Mouse (Mus musculus) forebrain, embryonic 14.5 days (tissue): Measurements from ENCODE around the gene Mindy4. TPM values are rescaled to one million over a fixed set of nuclear protein-coding genes. Genes with fewer than 3 reads are reported as not detected.

Source experiments
- ATAC-seq: fragments of 200-750 bp; cut with Nextera tagmentation; 2 replicates; pipeline ENCODE4 v1.8.0; 2017; ENCODE audit warnings: mild to moderate bottlenecking, moderate library complexity
- DNase-seq: peaks from one replicate; pipeline ENCODE4 v3.0.0-alpha.2; 2015; ENCODE audit warnings: low spot score
- H3K27ac ChIP-seq: fragments of 300-500 bp; sonication (generic); 2 replicates; pipeline ENCODE4 v1.5.1; 2014; ENCODE audit warnings: low read depth, mild to moderate bottlenecking, control low read depth, low read length, moderate library complexity
- H3K27me3 ChIP-seq: fragments of 300-500 bp; sonication (generic); replicated peaks from 2 replicates; pipeline ENCODE4 v1.6.1; 2014; ENCODE audit warnings: low read length, control low read depth, mixed read lengths; ENCODE audit not compliant: control insufficient read depth, insufficient read depth
- H3K36me3 ChIP-seq: fragments of 300-500 bp; sonication (generic); 2 replicates; pipeline ENCODE4 v1.6.1; 2014; ENCODE audit warnings: low read length, control low read depth; ENCODE audit not compliant: control insufficient read depth, insufficient read depth
- H3K4me1 ChIP-seq: fragments of 300-500 bp; sonication (generic); 2 replicates; pipeline ENCODE4 v1.6.1; 2014; ENCODE audit warnings: antibody characterized with exemption, low read length, control low read depth; ENCODE audit not compliant: control insufficient read depth, insufficient read depth
- H3K4me2 ChIP-seq: fragments of 300-500 bp; sonication (generic); 2 replicates; pipeline ENCODE4 v1.6.1; 2014; ENCODE audit warnings: mild to moderate bottlenecking, control low read depth, low read length
- H3K4me3 ChIP-seq: fragments of 300-500 bp; sonication (generic); 2 replicates; pipeline ENCODE4 v1.5.1; 2014; ENCODE audit warnings: low read depth, low read length, control low read depth
- H3K9ac ChIP-seq: fragments of 300-500 bp; sonication (generic); 2 replicates; pipeline ENCODE4 v1.6.1; 2014; ENCODE audit warnings: mild to moderate bottlenecking, low read length, control low read depth, moderate library complexity
- H3K9me3 ChIP-seq: fragments of 300-500 bp; sonication (generic); replicated peaks from 2 replicates; pipeline ENCODE4 v1.6.1; 2016; ENCODE audit warnings: low read length, control low read depth, mixed read lengths; ENCODE audit not compliant: control insufficient read depth
- WGBS: fragments of 180-500 bp; shearing (Covaris S2); extraction: QIAGEN DNeasy Blood & Tissue Kit; methylation state at CpG from one replicate; pipeline ENCODE4 v1.1.7; 2014; 5-methylcytosine and 5-hydroxymethylcytosine counted together
- polyA plus RNA-seq: library from polyadenylated mRNA; unstranded; fragments of >200 nt; fragmentation: Nextera tagmentation; extraction: Ambion mirVana; gene quantifications from 2 replicates; pipeline ENCODE4 v1.2.1, GENCODE M21; 2014

The Mindy4 gene
- polyA plus RNA-seq, 1 experiment from 2014 or later, result 18.6 TPM

GRCm38 (mm10) chr6:55230048-55230447 lies 26.9 kb downstream of the Mindy4 start:
- peaks cover 7% of the 10 kb centered on the region; the same call in 1 of the 2 replicates for H3K36me3 ChIP-seq
- no peak for ATAC-seq
- no peaks in the 10 kb centered on the region for H3K4me1 ChIP-seq
- H3K27ac ChIP-seq, result no peak overlapping the region
- no peak overlapping the region for H3K9ac ChIP-seq
- H3K27me3 ChIP-seq, result no peaks in the 10 kb centered on the region
- DNase-seq, result no peak
- no peak overlapping the region for H3K4me3 ChIP-seq
- H3K4me2 ChIP-seq, result no peak overlapping the region
- WGBS, result 89% methylated on average over 8 of the region's 8 CpGs
- no peaks in the 10 kb centered on the region for H3K9me3 ChIP-seq

DNA sequence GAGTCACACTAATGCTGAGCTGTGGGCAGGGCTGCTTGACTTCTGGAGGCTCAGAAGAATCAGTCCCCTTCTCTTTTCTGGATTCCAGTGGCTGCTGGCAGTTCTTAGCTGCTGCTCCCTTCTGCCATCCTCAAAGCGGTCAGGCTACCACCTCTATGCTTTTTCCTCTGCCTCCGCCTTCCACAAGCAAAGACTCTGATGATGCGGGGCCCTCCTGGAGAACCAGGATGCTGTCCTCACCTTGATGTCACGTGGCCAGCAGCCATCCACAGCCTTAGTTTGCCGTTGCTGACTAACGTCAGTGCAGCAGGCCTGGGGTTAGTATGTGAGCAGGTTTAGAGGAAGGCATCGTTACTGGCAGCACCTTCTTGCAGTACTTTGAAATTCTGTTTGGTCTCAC lies 28.9 kb downstream of the Mindy4 start:
- H3K27me3 ChIP-seq, result no peaks in the 10 kb centered on the region
- no peak overlapping the region for H3K27ac ChIP-seq
- no peak overlapping the region for H3K9ac ChIP-seq
- 94% methylated on average over 7 of the region's 7 CpGs for WGBS
- no peaks in the 10 kb centered on the region for H3K9me3 ChIP-seq
- peaks cover 7% of the 10 kb centered on the region; the same call in 1 of the 2 replicates for H3K36me3 ChIP-seq
- no peak overlapping the region for H3K4me2 ChIP-seq
- no peaks in the 10 kb centered on the region for H3K4me1 ChIP-seq
- no peak for ATAC-seq
- no peak for DNase-seq
- no peak overlapping the region for H3K4me3 ChIP-seq

DNA sequence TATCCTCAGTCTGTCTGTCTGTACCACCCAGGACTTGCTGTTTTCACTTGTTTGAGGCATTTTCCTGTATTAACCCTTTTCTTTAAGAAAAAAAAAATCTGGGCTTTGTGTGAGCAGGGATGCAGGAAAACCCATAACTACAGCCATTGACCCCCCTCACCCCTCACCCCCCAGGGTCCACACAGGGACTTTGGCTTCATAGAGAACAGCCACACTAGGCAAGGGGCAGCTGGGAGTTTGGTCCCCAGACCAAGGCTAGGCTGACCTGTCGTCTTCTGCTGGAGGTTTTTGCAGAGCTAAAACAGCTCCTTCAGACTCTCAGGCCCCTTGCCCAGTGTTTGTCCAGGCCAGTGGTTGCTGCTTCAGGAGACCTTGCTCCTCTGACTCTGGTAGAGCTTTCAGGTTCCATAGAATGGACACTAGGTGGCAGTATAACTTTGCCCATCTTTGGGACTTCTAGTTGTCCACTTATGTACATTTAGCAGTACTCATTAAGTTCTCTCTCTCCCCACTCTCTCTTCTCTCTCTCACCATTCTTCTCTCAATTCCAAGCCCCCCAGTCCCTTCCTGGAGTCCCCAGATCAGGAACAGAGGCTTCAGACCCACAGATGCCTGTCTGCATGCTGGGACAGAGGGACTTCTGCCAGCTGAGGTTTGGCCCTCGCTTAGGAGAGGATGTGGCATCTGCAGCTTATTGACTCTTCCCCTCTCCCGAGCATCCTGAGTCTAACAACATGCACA lies 29.5 kb downstream of the Mindy4 start:
- no peaks in the 10 kb centered on the region for H3K27me3 ChIP-seq
- H3K9ac ChIP-seq, result no peak overlapping the region
- no peak overlapping the region for H3K4me2 ChIP-seq
- DNase-seq, result peak; percentile 92
- no peaks in the 10 kb centered on the region for H3K4me1 ChIP-seq
- no peaks in the 10 kb centered on the region for H3K9me3 ChIP-seq
- H3K27ac ChIP-seq, result no peak overlapping the region
- H3K36me3 ChIP-seq, result peaks cover 7% of the 10 kb centered on the region; the same call in 1 of the 2 replicates
- H3K4me3 ChIP-seq, result no peak overlapping the region
- ATAC-seq, result peak; percentile 74; the same call in 1 of the 2 replicates
- WGBS, result 61% methylated on average over 3 of the region's 3 CpGs

DNA sequence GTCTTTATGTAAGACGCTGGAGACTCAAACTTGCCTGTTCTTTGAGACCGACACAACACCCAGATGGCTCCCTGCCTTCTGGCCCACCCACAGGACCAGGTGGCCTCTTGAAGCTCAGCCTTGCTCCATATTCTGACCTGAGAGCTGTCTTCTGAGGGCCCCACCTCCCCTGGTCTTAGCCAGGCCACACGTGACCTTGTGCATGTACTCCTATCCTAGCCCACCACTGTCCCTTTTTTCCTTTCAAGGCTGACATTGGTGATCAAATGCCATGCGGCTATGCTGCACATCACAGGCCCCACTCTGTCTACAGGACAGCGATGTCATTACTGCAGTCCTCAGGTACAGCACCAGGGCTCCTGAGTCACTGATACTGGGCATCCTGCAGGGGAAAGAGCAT lies 30.1 kb downstream of the Mindy4 start:
- Histone ChIP-seq H3K4me2 (no peak overlapping the region), H3K4me1 (no peaks in the 10 kb centered on the region), H3K36me3 (peaks cover 7% of the 10 kb centered on the region; the same call in 1 of the 2 replicates), H3K4me3 (no peak overlapping the region), H3K27me3 (no peaks in the 10 kb centered on the region), H3K9ac (no peak overlapping the region), H3K27ac (no peak overlapping the region), H3K9me3 (no peaks in the 10 kb centered on the region)
- ATAC-seq, result no peak
- DNase-seq, result no peak
- WGBS, result 95% methylated on average over 5 of the region's 5 CpGs

DNA sequence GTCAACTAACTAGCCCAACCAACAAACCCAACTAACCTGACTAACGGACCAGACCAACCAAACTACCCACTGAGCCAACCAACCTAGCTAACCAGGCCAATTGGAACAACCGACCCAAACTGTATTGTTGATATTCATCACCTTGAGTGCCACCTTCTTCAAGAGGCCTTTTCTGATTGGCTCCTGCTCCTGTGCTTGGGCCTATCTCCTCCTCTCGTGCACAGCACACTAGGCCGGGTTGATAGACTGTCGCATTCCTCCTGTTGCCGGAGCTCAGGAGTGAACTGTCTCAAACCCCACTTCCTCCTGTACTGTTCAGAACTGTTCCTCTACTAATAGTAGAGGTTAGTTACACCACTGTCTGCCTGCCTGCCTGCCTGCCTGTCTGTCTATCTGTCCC lies 31.5 kb downstream of the Mindy4 start:
- Histone ChIP-seq H3K9ac (no peak overlapping the region), H3K27me3 (no peaks in the 10 kb centered on the region), H3K36me3 (peaks cover 7% of the 10 kb centered on the region; the same call in 1 of the 2 replicates), H3K4me3 (no peak overlapping the region), H3K4me1 (no peaks in the 10 kb centered on the region), H3K9me3 (no peaks in the 10 kb centered on the region), H3K27ac (no peak overlapping the region), H3K4me2 (no peak overlapping the region)
- 89% methylated on average over 6 of the region's 6 CpGs for whole genome bisulfite sequencing
- no peak for DNase-seq
- no peak for ATAC-seq

DNA sequence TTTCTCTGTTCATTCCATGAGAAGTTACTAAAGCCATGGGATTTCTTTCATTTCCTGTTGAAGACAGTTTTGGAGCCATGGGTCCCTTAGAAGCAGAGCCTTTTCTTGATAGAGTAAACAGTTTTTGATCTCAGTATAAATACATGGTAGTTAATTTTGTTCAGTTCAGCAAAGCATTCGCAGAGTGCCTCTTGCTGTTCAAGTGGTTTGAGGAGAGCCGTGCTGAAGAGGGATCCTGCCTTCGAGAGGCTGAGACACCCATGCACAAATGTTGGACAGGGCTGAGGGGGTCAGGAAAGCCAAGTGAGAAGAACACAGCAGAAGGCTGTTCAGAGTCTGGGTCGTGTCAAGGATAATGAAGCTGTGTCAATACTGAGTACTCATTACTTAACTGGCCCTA lies 32.5 kb downstream of the Mindy4 start:
- ATAC-seq, result no peak
- Histone ChIP-seq H3K27me3 (no peaks in the 10 kb centered on the region), H3K9ac (no peak overlapping the region), H3K27ac (no peak overlapping the region), H3K36me3 (no peaks in the 10 kb centered on the region), H3K4me1 (no peaks in the 10 kb centered on the region), H3K9me3 (no peaks in the 10 kb centered on the region), H3K4me3 (no peak overlapping the region), H3K4me2 (no peak overlapping the region)
- no peak for DNase-seq
- 93% methylated on average over 4 of the region's 4 CpGs for WGBS

DNA sequence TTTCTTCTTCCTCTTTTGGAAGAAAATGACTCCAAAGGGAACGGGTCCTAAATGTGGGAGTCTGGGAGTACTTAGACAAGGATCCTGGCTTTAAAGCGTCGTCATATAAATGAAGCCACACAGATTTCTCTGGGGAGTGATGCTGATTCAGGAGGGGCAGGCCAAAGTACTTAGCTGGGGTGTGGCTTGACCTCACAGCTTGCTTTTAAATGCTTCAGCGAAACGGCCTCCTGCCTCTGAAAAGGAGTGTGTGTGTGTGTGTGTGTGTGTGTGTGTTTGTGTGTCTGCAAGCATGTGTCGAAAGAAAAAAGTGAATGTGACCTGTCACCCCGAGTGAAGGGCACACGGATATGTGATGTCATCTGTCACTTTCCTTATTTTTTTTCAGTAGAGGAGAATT lies 36.7 kb downstream of the Mindy4 start:
- Histone ChIP-seq H3K4me1 (no peaks in the 10 kb centered on the region), H3K27me3 (no peaks in the 10 kb centered on the region), H3K4me2 (no peak overlapping the region), H3K36me3 (no peaks in the 10 kb centered on the region), H3K9me3 (no peaks in the 10 kb centered on the region), H3K4me3 (no peak overlapping the region), H3K9ac (no peak overlapping the region), H3K27ac (no peak overlapping the region)
- no peak for ATAC-seq
- no peak for DNase-seq
- 67% methylated on average over 8 of the region's 8 CpGs for WGBS

- H3K4me3 ChIP-seq, result no peak overlapping the region
- WGBS, result 94% methylated on average over 9 of the region's 9 CpGs
- ATAC-seq (no peak), DNase-seq (no peak)
- H3K9ac ChIP-seq, result no peak overlapping the region
- H3K36me3 ChIP-seq, result no peaks in the 10 kb centered on the region
- H3K27me3 ChIP-seq, result no peaks in the 10 kb centered on the region
- no peak overlapping the region for H3K4me2 ChIP-seq
- H3K27ac ChIP-seq, result no peak overlapping the region
- H3K4me1 ChIP-seq, result no peaks in the 10 kb centered on the region
- H3K9me3 ChIP-seq, result no peaks in the 10 kb centered on the region
Observed at GRCm38 (mm10) chr6:55240591-55241260, 37.5 kb downstream of the Mindy4 start.

DNA sequence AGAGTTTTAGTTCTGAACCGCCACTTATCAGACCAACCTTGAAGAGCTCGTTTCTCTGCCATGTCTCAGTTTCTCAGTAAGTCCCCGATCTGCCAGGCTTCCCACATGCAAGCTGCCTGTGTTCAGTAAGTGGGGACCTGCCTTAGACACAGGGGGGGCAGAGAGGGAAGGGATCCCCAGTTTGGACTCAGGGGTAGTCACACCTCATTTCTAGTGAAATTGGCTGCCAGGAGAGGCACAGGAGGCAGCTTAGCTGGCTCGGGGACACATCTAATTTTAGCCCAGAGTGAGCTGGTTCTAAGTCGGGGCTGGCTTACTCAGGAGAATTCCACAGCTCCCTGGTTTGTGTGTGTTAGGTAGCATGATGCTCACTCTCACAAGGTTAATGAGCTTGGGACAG lies 38.3 kb downstream of the Mindy4 start:
- WGBS, result 88% methylated on average over 5 of the region's 5 CpGs
- no peak for ATAC-seq

More for the DNA sequence above, 38.3 kb downstream of the Mindy4 start:
- Histone ChIP-seq H3K4me1 (no peaks in the 10 kb centered on the region), H3K36me3 (no peaks in the 10 kb centered on the region), H3K9ac (no peak overlapping the region), H3K4me2 (no peak overlapping the region), H3K27ac (no peak overlapping the region), H3K9me3 (no peaks in the 10 kb centered on the region), H3K4me3 (no peak overlapping the region), H3K27me3 (no peaks in the 10 kb centered on the region)
- DNase-seq, result no peak
